Mouse (Mus musculus) liver, postnatal 0 days (tissue): Measurements from ENCODE around the gene Rapgef2.

ENCODE experiments used
- CTCF ChIP-seq: sonication (generic); IDR thresholded peaks from 2 replicates; pipeline ENCODE4 v1.5.1; 2016; ENCODE audit warnings: antibody characterized with exemption, low read depth
- EP300 ChIP-seq: IDR thresholded peaks from 2 replicates; pipeline ENCODE4 v1.6.1; 2016; ENCODE audit warnings: antibody characterized with exemption, low read depth, mild to moderate bottlenecking

DNA sequence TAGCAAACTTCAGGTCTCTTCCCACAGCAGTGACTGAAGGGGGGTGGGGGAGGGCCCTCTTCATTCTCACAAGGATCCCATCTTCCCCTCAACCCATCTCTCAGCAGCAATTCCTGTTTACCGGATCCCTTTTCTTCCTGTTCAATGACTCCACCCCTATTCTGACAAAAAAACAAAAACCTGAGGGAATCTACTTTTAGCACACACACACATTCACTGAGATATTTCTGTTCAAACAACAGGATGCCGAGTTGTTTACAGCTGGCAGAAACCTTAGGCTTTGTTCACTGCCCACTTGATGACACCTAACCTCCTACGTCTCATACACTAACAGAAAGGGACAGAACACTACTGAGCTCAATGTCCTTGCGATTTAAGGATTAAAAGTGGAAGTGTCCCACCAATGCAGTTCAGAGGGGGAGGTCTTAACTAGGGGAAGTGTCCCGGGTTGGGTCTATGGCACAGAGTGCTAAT is 33.4 kb downstream of the Rapgef2 start:
- no peak for TF ChIP-seq CTCF
- TF ChIP-seq EP300 = no peak
